Comparison of ENCODE assay signal across 19 mouse cellular contexts in the genomic region with DNA sequence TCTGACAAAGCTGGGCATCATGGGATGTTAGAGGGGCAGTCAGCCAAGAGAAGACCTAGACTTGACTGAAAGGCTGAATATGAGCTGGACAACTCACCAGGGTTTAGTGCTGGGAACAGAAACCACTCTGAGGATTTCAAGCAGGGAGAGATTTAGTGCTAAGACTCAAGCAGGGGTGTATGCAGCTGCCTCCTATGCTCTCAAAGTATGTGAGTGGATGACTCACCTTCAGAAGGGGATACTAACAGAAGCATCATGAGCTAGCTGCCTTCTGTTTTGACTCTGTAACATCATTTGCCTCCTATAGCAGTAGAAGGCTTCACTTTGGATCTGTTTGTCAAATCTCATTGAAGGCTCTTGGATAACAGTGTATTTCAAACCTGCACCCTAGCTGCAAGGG.
DNase-seq lines count a peak whose midpoint lies in the region; ATAC-seq lines count a peak whose summit lies in the region.
"Had no signal": no experiment of that assay in that cellular context is flagged by ENCODE, and none has a peak within 500 bp of the region (broad histone marks: within the 10 kb centered on the region; RNA-seq: fewer than 3 reads in every experiment).

No protein-coding gene starts in this region.

- DNase-seq in frontal cortex, postnatal 25 days (ENCODE audit: low spot score in 2 of 2): no peak
- peak; percentile 35 for DNase-seq in 3T3-L1 (ENCODE audit: low read depth, low spot score)
- peak; percentile 49 for DNase-seq in brain, adult 2 months (ENCODE audit: low read depth, low spot score)
- DNase-seq in urinary bladder, postnatal 36 days (ENCODE audit: low spot score in 2 of 2): no peak
- DNase-seq: adrenal gland, adult 8-10 months; adrenal gland, postnatal 14 days; adrenal gland, postnatal 36 days; cerebellum, adult 11-12 months; cerebellum, adult 2 months; cerebellum, adult 9-10 months; cerebellum, postnatal 10 days; cerebellum, postnatal 25 days; forebrain, postnatal 0 days had no signal

- peak; percentile 93 for ATAC-seq in frontal cortex, adult (ENCODE audit: low TSS enrichment)
- no peak for ATAC-seq in cerebellum, adult (ENCODE audit: insufficient number of reproducible peaks, low FRiP score, low TSS enrichment)
- ATAC-seq: activated CD4-positive, CD25-positive, alpha-beta regulatory T cell, adult 4 months; forebrain, embryonic 13.5 days; forebrain, embryonic 15.5 days; forebrain, postnatal 0 days; Patski had no signal

Comparison
In these comparisons a context has a peak if more than half of its experiments do, and no peak if none do; other contexts are left out.
1. DNase-seq: peak in 3T3-L1 (single experiment) and brain, adult 2 months (single experiment); none in frontal cortex, postnatal 25 days (0 of 2) and urinary bladder, postnatal 36 days (0 of 2).